Mouse (Mus musculus) cerebellum, adult 2 months (tissue): ENCODE data around the gene Rbfox1.

Source experiments
- CTCF ChIP-seq: fragments of 200-500 bp; IDR thresholded peaks from 2 replicates; pipeline ENCODE4 v1.5.1; 2011; ENCODE audit warnings: low read depth, mild to moderate bottlenecking, control low read depth, low read length, moderate library complexity, borderline replicate concordance; ENCODE audit not compliant: insufficient read depth
- POLR2A ChIP-seq: fragments of 200-500 bp; IDR thresholded peaks from 2 replicates; pipeline ENCODE4 v1.6.1; 2011; ENCODE audit warnings: low read length, control low read depth, borderline replicate concordance; ENCODE audit not compliant: insufficient read depth

DNA sequence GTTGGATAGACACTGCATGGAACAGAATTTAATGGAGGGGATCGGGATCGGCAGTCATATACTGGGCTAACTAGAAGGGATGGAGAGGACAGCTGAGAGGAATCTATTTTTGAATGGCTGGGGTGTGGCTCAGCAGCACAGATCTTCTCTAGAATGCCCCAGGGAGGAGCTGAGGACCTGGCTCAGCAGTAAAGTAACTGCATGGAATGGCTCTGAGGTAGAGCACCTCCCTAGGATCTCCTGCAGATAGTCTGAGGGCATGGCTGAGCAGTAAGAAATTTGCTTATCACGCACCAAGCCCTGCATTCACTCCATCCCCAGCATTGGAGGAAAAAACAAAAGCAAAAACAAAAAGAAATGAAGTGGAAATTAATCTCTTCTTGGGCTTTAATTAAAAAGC lies 225.0 kb downstream of the Rbfox1 start:
- no peak for TF ChIP-seq POLR2A
- TF ChIP-seq CTCF: no peak
